Comparison of ENCODE assay signal across 35 mouse cellular contexts in genomic region chr8:116676174-116676573, GRCm38 (mm10).
"Had no signal": no experiment of that assay in that cellular context is flagged by ENCODE, and none has a peak within 500 bp of the region (broad histone marks: within the 10 kb centered on the region; RNA-seq: fewer than 3 reads in every experiment).

No protein-coding gene starts in this region.

- H3K4me3 ChIP-seq: heart, embryonic 12.5 days; heart, embryonic 13.5 days; heart, embryonic 15.5 days; hindbrain, embryonic 10.5 days; hindbrain, embryonic 12.5 days; hindbrain, embryonic 13.5 days; hindbrain, embryonic 15.5 days; intestine, embryonic 15.5 days; kidney, embryonic 15.5 days; layer of hippocampus, adult 2 months; left cerebral cortex, adult 2 months had no signal

- H3K36me3 ChIP-seq: heart, embryonic 12.5 days; heart, embryonic 13.5 days; heart, embryonic 15.5 days; hindbrain, embryonic 10.5 days; hindbrain, embryonic 12.5 days; hindbrain, embryonic 15.5 days; intestine, embryonic 15.5 days; kidney, embryonic 15.5 days had no signal

- H3K27ac ChIP-seq: heart, embryonic 13.5 days; heart, embryonic 15.5 days; hindbrain, embryonic 10.5 days; hindbrain, embryonic 12.5 days; hindbrain, embryonic 13.5 days; hindbrain, embryonic 14.5 days; hindbrain, embryonic 15.5 days; hindbrain, postnatal 0 days; intestine, embryonic 15.5 days; kidney, embryonic 15.5 days; kidney, postnatal 0 days; layer of hippocampus, adult 2 months; left cerebral cortex, adult 2 months had no signal

- H3K9me3 ChIP-seq: heart, embryonic 12.5 days; heart, embryonic 13.5 days; heart, embryonic 15.5 days; hindbrain, embryonic 10.5 days; hindbrain, embryonic 12.5 days; hindbrain, embryonic 13.5 days; hindbrain, embryonic 15.5 days; intestine, embryonic 15.5 days; kidney, embryonic 15.5 days had no signal

- H3K9ac ChIP-seq: heart, embryonic 12.5 days; heart, embryonic 13.5 days; heart, embryonic 15.5 days; hindbrain, embryonic 12.5 days; hindbrain, embryonic 13.5 days; hindbrain, embryonic 14.5 days; hindbrain, embryonic 15.5 days; intestine, embryonic 15.5 days; kidney, embryonic 15.5 days had no signal

- H3K27me3 ChIP-seq: heart, embryonic 12.5 days; heart, embryonic 13.5 days; heart, embryonic 15.5 days; hindbrain, embryonic 12.5 days; hindbrain, embryonic 13.5 days; hindbrain, embryonic 15.5 days; intestine, embryonic 15.5 days; kidney, embryonic 15.5 days had no signal

- H3K4me2 ChIP-seq: heart, embryonic 11.5 days; heart, embryonic 12.5 days; heart, embryonic 13.5 days; heart, embryonic 15.5 days; hindbrain, embryonic 12.5 days; hindbrain, embryonic 13.5 days; hindbrain, embryonic 14.5 days; hindbrain, embryonic 15.5 days; intestine, embryonic 15.5 days; kidney, embryonic 15.5 days had no signal

- DNase-seq: heart, postnatal 10 days; heart, postnatal 14 days; heart, postnatal 36 days; heart, postnatal 4 days; kidney, adult 11 months; kidney, adult 18-20 months; kidney, adult 2 months; kidney, adult 8-10 months; kidney, adult 9 months; kidney, postnatal 10 days; kidney, postnatal 14 days; kidney, postnatal 25 days; kidney, postnatal 36 days; kidney, postnatal 4 days; layer of hippocampus, adult 9-11 months; layer of hippocampus, postnatal 36 days had no signal

- ATAC-seq: hindbrain, embryonic 16.5 days; hindbrain, postnatal 0 days; inflammation-experienced regulatory T-cells, adult 6 months; intestine, embryonic 15.5 days; intestine, embryonic 16.5 days; intestine, postnatal 0 days had no signal

- H3K4me1 ChIP-seq: heart, embryonic 12.5 days; heart, embryonic 13.5 days; heart, embryonic 15.5 days; hindbrain, embryonic 10.5 days; hindbrain, embryonic 12.5 days; hindbrain, embryonic 13.5 days; hindbrain, embryonic 15.5 days; intestine, embryonic 15.5 days; kidney, embryonic 15.5 days had no signal
